Mouse (Mus musculus) intestine, embryonic 15.5 days (tissue): ENCODE data around the gene Krtap2-4. TPM values are rescaled to one million over a fixed set of nuclear protein-coding genes. Genes with fewer than 3 reads are reported as not detected.
A peak's percentile ranks its signal among the peaks of the same experiment; 100 is the strongest.
"Not testable (repeated sequence)": the region's sequence is repeated elsewhere in the genome, so short reads cannot be mapped to it uniquely, and the experiment has no call there.

Experiments
- ATAC-seq: fragments of 200-750 bp; cut with Nextera tagmentation; 2 replicates; pipeline ENCODE4 v1.8.0; 2017; ENCODE audit warnings: moderate TSS enrichment, moderate library complexity
- H3K27ac ChIP-seq: fragments of 300-500 bp; sonication (generic); 2 replicates; pipeline ENCODE4 v1.5.1; 2015; ENCODE audit warnings: mild to moderate bottlenecking, inconsistent platforms
- H3K27me3 ChIP-seq: fragments of 300-500 bp; sonication (generic); replicated peaks from 2 replicates; pipeline ENCODE4 v1.6.1; 2015; ENCODE audit warnings: inconsistent platforms
- H3K36me3 ChIP-seq: fragments of 300-500 bp; sonication (generic); 2 replicates; pipeline ENCODE4 v1.6.1; 2015; ENCODE audit warnings: inconsistent platforms
- H3K4me1 ChIP-seq: fragments of 300-500 bp; sonication (generic); replicated peaks from 2 replicates; pipeline ENCODE4 v1.6.1; 2015; ENCODE audit warnings: inconsistent platforms
- H3K4me2 ChIP-seq: fragments of 300-500 bp; sonication (generic); replicated peaks from 2 replicates; pipeline ENCODE4 v1.6.1; 2015; ENCODE audit warnings: mild to moderate bottlenecking, inconsistent platforms
- H3K4me3 ChIP-seq: fragments of 300-500 bp; sonication (generic); replicated peaks from 2 replicates; pipeline ENCODE4 v1.5.1; 2015; ENCODE audit warnings: inconsistent platforms
- H3K9ac ChIP-seq: fragments of 300-500 bp; sonication (generic); 2 replicates; pipeline ENCODE4 v1.6.1; 2015; ENCODE audit warnings: inconsistent platforms
- H3K9me3 ChIP-seq: fragments of 300-500 bp; sonication (generic); 2 replicates; pipeline ENCODE4 v1.6.1; 2016; ENCODE audit warnings: inconsistent platforms
- WGBS: fragments of 180-500 bp; shearing (Covaris S2); methylation state at CpG from one replicate; pipeline ENCODE4 v1.1.7; 2015; 5-methylcytosine and 5-hydroxymethylcytosine counted together
- polyA plus RNA-seq: library from polyadenylated mRNA; unstranded; fragments of >200 nt; fragmentation: Nextera tagmentation; extraction: Ambion mirVana; gene quantifications from 2 replicates; pipeline ENCODE4 v1.2.1, GENCODE M21; 2015

Gene Krtap2-4
- polyA plus RNA-seq: not detected in 2 replicates

GRCm38 (mm10) chr11:99614796-99615363, at the start of gene Krtap2-4:
TSS of gene Krtap2-4 (minus strand) at chr11:99614846.
- no peaks in the 10 kb centered on the region for H3K27me3 ChIP-seq
- WGBS: 68% methylated on average over 3 of the region's 3 CpGs

GRCm38 (mm10) chr11:99662802-99663201, 48.2 kb upstream of the Krtap2-4 start:
- H3K4me1 ChIP-seq: no peaks in the 10 kb centered on the region
- H3K4me2 ChIP-seq: no peak overlapping the region
- no peaks in the 10 kb centered on the region for H3K9me3 ChIP-seq
- H3K27me3 ChIP-seq: no peaks in the 10 kb centered on the region
- no peak overlapping the region for H3K4me3 ChIP-seq
- no peak overlapping the region for H3K9ac ChIP-seq
- no peaks in the 10 kb centered on the region for H3K36me3 ChIP-seq
- no peak for ATAC-seq
- WGBS: 84% methylated on average over 10 of the region's 10 CpGs
- no peak overlapping the region for H3K27ac ChIP-seq

More at GRCm38 (mm10) chr11:99614796-99615363, at the start of gene Krtap2-4:
- Histone ChIP-seq H3K4me2 (no peak within 1 kb of the TSS), H3K4me3 (no peak within 1 kb of the TSS), H3K4me1 (no peaks in the 10 kb centered on the region), H3K9ac (no peak within 1 kb of the TSS), H3K9me3 (no peaks in the 10 kb centered on the region), H3K27ac (no peak within 1 kb of the TSS), H3K36me3 (no peaks in the 10 kb centered on the region)
- ATAC-seq: peak; percentile 62; the same call in 1 of the 2 replicates

GRCm38 (mm10) chr11:99659256-99659655, 44.6 kb upstream of the Krtap2-4 start:
- H3K36me3 ChIP-seq: no peaks in the 10 kb centered on the region
- H3K4me2 ChIP-seq: no peak overlapping the region
- no peaks in the 10 kb centered on the region for H3K27me3 ChIP-seq
- no peak for ATAC-seq
- no peak overlapping the region for H3K27ac ChIP-seq
- H3K4me1 ChIP-seq: no peaks in the 10 kb centered on the region
- 81% methylated on average over 4 of the region's 4 CpGs for WGBS
- H3K9ac ChIP-seq: no peak overlapping the region
- no peak overlapping the region for H3K4me3 ChIP-seq
- no peaks in the 10 kb centered on the region for H3K9me3 ChIP-seq

- not testable (repeated sequence) for ATAC-seq, H3K36me3 ChIP-seq, H3K27ac ChIP-seq, H3K4me2 ChIP-seq, H3K9me3 ChIP-seq, H3K4me3 ChIP-seq, H3K4me1 ChIP-seq, H3K27me3 ChIP-seq, H3K9ac ChIP-seq
- 64% methylated on average over 10 of the region's 10 CpGs for WGBS
These were observed 43.9 kb upstream of the Krtap2-4 start, which contains the start of gene Gm11563 for GRCm38 (mm10) chr11:99658467-99659010. TSS of gene Gm11563 (minus strand) at chr11:99658960.

GRCm38 (mm10) chr11:99657051-99657450, 42.4 kb upstream of the Krtap2-4 start:
- H3K9ac ChIP-seq: no peak overlapping the region
- 48% methylated on average over 5 of the region's 5 CpGs for WGBS
- H3K27me3 ChIP-seq: no peaks in the 10 kb centered on the region
- H3K4me3 ChIP-seq: no peak overlapping the region
- H3K4me2 ChIP-seq: no peak overlapping the region
- H3K36me3 ChIP-seq: no peaks in the 10 kb centered on the region
- H3K9me3 ChIP-seq: no peaks in the 10 kb centered on the region
- no peak for ATAC-seq
- H3K4me1 ChIP-seq: no peaks in the 10 kb centered on the region
- H3K27ac ChIP-seq: no peak overlapping the region

DNA sequence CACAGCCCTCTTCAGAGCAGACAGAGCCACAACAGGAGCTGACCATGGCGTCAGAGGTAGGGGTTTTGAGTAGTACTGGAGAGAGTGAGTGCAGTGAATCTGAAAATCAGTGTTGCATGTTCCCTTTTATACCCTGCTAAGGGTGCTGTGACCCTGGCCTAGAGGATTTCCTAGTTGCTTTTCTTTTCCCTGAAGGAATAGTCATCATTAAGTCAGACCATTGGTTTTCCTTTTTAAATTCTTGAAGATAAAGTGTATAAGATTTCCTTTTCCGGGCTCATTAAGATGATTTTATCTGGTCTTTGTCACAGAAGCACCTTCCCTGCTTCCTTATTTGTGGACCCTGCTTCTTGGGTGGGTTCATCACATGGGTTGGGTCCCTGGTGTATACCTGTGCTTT, 35.5 kb upstream of the Krtap2-4 start, which contains the start of gene Gm11555:
TSS of gene Gm11555 (minus strand) at position 101 of the 400 bp plus-strand sequence.
- Histone ChIP-seq H3K4me2 (no peak within 1 kb of the TSS), H3K9ac (no peak within 1 kb of the TSS), H3K4me1 (no peaks in the 10 kb centered on the region), H3K27ac (no peak within 1 kb of the TSS), H3K9me3 (no peaks in the 10 kb centered on the region), H3K27me3 (no peaks in the 10 kb centered on the region), H3K4me3 (no peak within 1 kb of the TSS), H3K36me3 (no peaks in the 10 kb centered on the region)
- no peak for ATAC-seq
- 74% methylated on average over 2 of the region's 2 CpGs for WGBS

GRCm38 (mm10) chr11:99646444-99646843, 31.8 kb upstream of the Krtap2-4 start:
- no peaks in the 10 kb centered on the region for H3K27me3 ChIP-seq
- no peak overlapping the region for H3K9ac ChIP-seq
- no peak for ATAC-seq
- H3K36me3 ChIP-seq: no peaks in the 10 kb centered on the region
- no peak overlapping the region for H3K27ac ChIP-seq
- H3K4me1 ChIP-seq: no peaks in the 10 kb centered on the region
- no peak overlapping the region for H3K4me2 ChIP-seq
- WGBS: 89% methylated on average over 15 of the region's 15 CpGs
- H3K9me3 ChIP-seq: no peaks in the 10 kb centered on the region
- no peak overlapping the region for H3K4me3 ChIP-seq

GRCm38 (mm10) chr11:99644351-99644750, 29.7 kb upstream of the Krtap2-4 start:
- Histone ChIP-seq H3K4me3 (no peak overlapping the region), H3K9ac (no peak overlapping the region), H3K4me2 (no peak overlapping the region), H3K27me3 (no peaks in the 10 kb centered on the region), H3K4me1 (no peaks in the 10 kb centered on the region), H3K9me3 (no peaks in the 10 kb centered on the region), H3K27ac (no peak overlapping the region), H3K36me3 (no peaks in the 10 kb centered on the region)
- WGBS: 78% methylated on average over 3 of the region's 3 CpGs
- ATAC-seq: no peak

- not testable (repeated sequence) for H3K27me3 ChIP-seq, ATAC-seq, H3K4me2 ChIP-seq, H3K9me3 ChIP-seq, H3K36me3 ChIP-seq, H3K27ac ChIP-seq, H3K4me1 ChIP-seq, H3K9ac ChIP-seq, H3K4me3 ChIP-seq
- WGBS: 83% methylated on average over 9 of the region's 9 CpGs
These were observed 29.0 kb upstream of the Krtap2-4 start, which contains the start of gene Krtap4-7 for GRCm38 (mm10) chr11:99643635-99644139. TSS of gene Krtap4-7 (minus strand) at chr11:99644089.

DNA sequence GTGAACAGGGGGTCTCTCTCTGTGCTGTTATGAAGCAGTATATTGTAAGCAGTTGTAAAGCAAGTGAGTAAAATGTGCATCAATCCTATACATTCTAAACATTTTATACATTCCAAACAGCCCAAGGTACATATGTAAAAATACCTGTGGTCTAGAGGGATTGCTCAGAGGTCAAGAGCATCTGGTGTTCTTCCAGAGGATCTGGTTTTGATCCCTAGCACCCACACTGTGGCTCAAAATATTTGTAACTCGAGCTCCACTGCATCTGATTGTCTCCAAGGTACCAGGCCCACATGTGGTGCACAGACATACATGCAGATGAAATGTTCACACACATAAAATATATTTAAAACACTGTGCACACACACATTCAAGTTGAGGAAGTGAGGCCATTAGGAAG, 26.3 kb upstream of the Krtap2-4 start:
- WGBS: 28% methylated on average over 1 of the region's 1 CpGs
- Histone ChIP-seq H3K27me3 (no peaks in the 10 kb centered on the region), H3K9me3 (no peaks in the 10 kb centered on the region), H3K4me2 (no peak overlapping the region), H3K27ac (no peak overlapping the region), H3K4me3 (no peak overlapping the region), H3K4me1 (no peaks in the 10 kb centered on the region), H3K9ac (no peak overlapping the region), H3K36me3 (no peaks in the 10 kb centered on the region)
- no peak for ATAC-seq

DNA sequence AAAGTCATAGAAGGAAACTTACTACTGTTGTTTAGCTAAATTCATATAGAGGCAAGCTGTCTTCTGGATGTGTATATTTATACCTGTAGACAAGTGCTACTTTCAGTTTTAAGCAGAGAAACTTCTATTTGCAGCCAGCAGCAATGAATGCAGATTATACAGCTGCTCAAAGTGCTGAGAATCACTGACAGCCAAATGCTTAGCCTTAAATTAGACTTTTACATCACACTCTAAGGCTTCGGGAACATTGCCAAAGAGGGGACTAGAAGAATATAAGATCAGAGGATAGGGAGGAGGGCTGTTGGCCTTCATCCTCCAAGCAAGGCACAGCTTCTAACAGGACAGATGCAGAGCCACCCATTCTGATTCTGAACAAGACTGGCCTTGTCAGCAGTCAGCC, 22.4 kb upstream of the Krtap2-4 start:
- 71% methylated on average over 1 of the region's 1 CpGs for WGBS
- ATAC-seq: no peak
- H3K4me2 ChIP-seq: no peak overlapping the region

GRCm38 (mm10) chr11:99634653-99635134, 20.0 kb upstream of the Krtap2-4 start, which contains the start of gene Krtap4-2:
TSS of gene Krtap4-2 (minus strand) at chr11:99635084.
- no peak within 1 kb of the TSS for H3K4me3 ChIP-seq
- ATAC-seq: no peak
- no peak within 1 kb of the TSS for H3K4me2 ChIP-seq
- H3K27ac ChIP-seq: no peak within 1 kb of the TSS
- H3K36me3 ChIP-seq: no peaks in the 10 kb centered on the region
- no peaks in the 10 kb centered on the region for H3K27me3 ChIP-seq
- no peak within 1 kb of the TSS for H3K9ac ChIP-seq
- H3K4me1 ChIP-seq: no peaks in the 10 kb centered on the region
- H3K9me3 ChIP-seq: no peaks in the 10 kb centered on the region
- 33% methylated on average over 8 of the region's 8 CpGs for WGBS

More for the DNA sequence above, 22.4 kb upstream of the Krtap2-4 start:
- no peaks in the 10 kb centered on the region for H3K27me3 ChIP-seq
- H3K4me3 ChIP-seq: no peak overlapping the region
- no peaks in the 10 kb centered on the region for H3K36me3 ChIP-seq
- no peak overlapping the region for H3K27ac ChIP-seq
- no peak overlapping the region for H3K9ac ChIP-seq
- no peaks in the 10 kb centered on the region for H3K4me1 ChIP-seq
- H3K9me3 ChIP-seq: no peaks in the 10 kb centered on the region
